Mouse (Mus musculus) midbrain, embryonic 11.5 days (tissue): ENCODE results near the gene Myb. TPM values are rescaled to one million over a fixed set of nuclear protein-coding genes. Genes with fewer than 3 reads are reported as not detected.
A peak's percentile ranks its signal among the peaks of the same experiment; 100 is the strongest.
"Not testable (repeated sequence)": the region's sequence is repeated elsewhere in the genome, so short reads cannot be mapped to it uniquely, and the experiment has no call there.

Experiments
- ATAC-seq: fragments of 200-750 bp; cut with Nextera tagmentation; 2 replicates; pipeline ENCODE4 v1.8.0; 2017; ENCODE audit warnings: moderate TSS enrichment, moderate library complexity; ENCODE audit not compliant: low FRiP score
- DNase-seq: peaks from one replicate; pipeline ENCODE4 v3.0.0; 2015; ENCODE audit warnings: low spot score; ENCODE audit errors: missing footprints
- H3K27ac ChIP-seq: fragments of 300-500 bp; sonication (generic); 2 replicates; pipeline ENCODE4 v1.5.1; 2014; ENCODE audit warnings: low read depth, low read length
- H3K27me3 ChIP-seq: fragments of 300-500 bp; sonication (generic); 2 replicates; pipeline ENCODE4 v1.6.1; 2014; ENCODE audit warnings: mild to moderate bottlenecking, low read length, moderate library complexity, mixed read lengths; ENCODE audit not compliant: control insufficient read depth, insufficient read depth
- H3K36me3 ChIP-seq: fragments of 300-500 bp; sonication (generic); 2 replicates; pipeline ENCODE4 v1.6.1; 2014; ENCODE audit warnings: mild to moderate bottlenecking, low read length, moderate library complexity, mixed read lengths; ENCODE audit not compliant: control insufficient read depth, insufficient read depth
- H3K4me1 ChIP-seq: fragments of 300-500 bp; sonication (generic); 2 replicates; pipeline ENCODE4 v1.6.1; 2014; ENCODE audit warnings: low read length; ENCODE audit not compliant: control insufficient read depth, insufficient read depth
- H3K4me2 ChIP-seq: fragments of 300-500 bp; sonication (generic); 2 replicates; pipeline ENCODE4 v1.6.1; 2014; ENCODE audit warnings: mild to moderate bottlenecking, moderate library complexity
- H3K4me3 ChIP-seq: fragments of 300-500 bp; sonication (generic); 2 replicates; pipeline ENCODE4 v1.5.1; 2014; ENCODE audit warnings: low read depth, low read length
- H3K9ac ChIP-seq: fragments of 300-500 bp; sonication (generic); 2 replicates; pipeline ENCODE4 v1.6.1; 2014; ENCODE audit warnings: low read length
- H3K9me3 ChIP-seq: fragments of 300-500 bp; sonication (generic); 2 replicates; pipeline ENCODE4 v1.6.1; 2016; ENCODE audit warnings: low read length; ENCODE audit not compliant: control insufficient read depth
- WGBS: fragments of 180-500 bp; shearing (Covaris S2); extraction: QIAGEN DNeasy Blood & Tissue Kit; methylation state at CpG from one replicate; pipeline ENCODE4 v1.1.7; 2014; 5-methylcytosine and 5-hydroxymethylcytosine counted together
- polyA plus RNA-seq: library from polyadenylated mRNA; unstranded; fragments of >200 nt; fragmentation: Nextera tagmentation; extraction: Ambion mirVana; gene quantifications from 2 replicates; pipeline ENCODE4 v1.2.1, GENCODE M21; 2014

Gene Myb
- polyA plus RNA-seq, 1 experiment from 2014 or later: 8.5 TPM

- Histone ChIP-seq H3K4me1 (no peaks in the 10 kb centered on the region), H3K4me2 (no peak overlapping the region), H3K27ac (no peak overlapping the region), H3K4me3 (no peak overlapping the region), H3K9ac (no peak overlapping the region), H3K36me3 (0 out of 2 replicates have a peak, but pooled peaks cover 2% of the 10 kb centered on the region), H3K27me3 (no peaks in the 10 kb centered on the region; the same call in 1 of the 2 replicates), H3K9me3 (no peaks in the 10 kb centered on the region)
- no peak for ATAC-seq
- DNase-seq: no peak
- 96% methylated on average over 5 of the region's 5 CpGs for WGBS
Observed at GRCm38 (mm10) chr10:21152812-21153211, 8.0 kb downstream of the Myb start.

- 0 out of 2 replicates have a peak, but pooled peaks cover 2% of the 10 kb centered on the region for H3K36me3 ChIP-seq
- DNase-seq: no peak
Observed at GRCm38 (mm10) chr10:21151320-21151719, 9.5 kb downstream of the Myb start.

GRCm38 (mm10) chr10:21149945-21150344 is 10.8 kb downstream of the Myb start:
- H3K27me3 ChIP-seq, H3K36me3 ChIP-seq, ATAC-seq, H3K4me3 ChIP-seq, H3K27ac ChIP-seq, H3K4me2 ChIP-seq, H3K9me3 ChIP-seq, DNase-seq, H3K4me1 ChIP-seq, H3K9ac ChIP-seq: not testable (repeated sequence)
- 93% methylated on average over 6 of the region's 6 CpGs for WGBS

More at GRCm38 (mm10) chr10:21151320-21151719, 9.5 kb downstream of the Myb start:
- no peaks in the 10 kb centered on the region for H3K4me1 ChIP-seq
- no peak overlapping the region for H3K4me3 ChIP-seq
- H3K4me2 ChIP-seq: no peak overlapping the region
- no peak overlapping the region for H3K27ac ChIP-seq
- no peak for ATAC-seq
- H3K9me3 ChIP-seq: no peaks in the 10 kb centered on the region
- no peaks in the 10 kb centered on the region for H3K27me3 ChIP-seq
- H3K9ac ChIP-seq: no peak overlapping the region

GRCm38 (mm10) chr10:21146719-21147118 is 14.1 kb downstream of the Myb start:
- H3K27me3 ChIP-seq: no peaks in the 10 kb centered on the region
- no peak overlapping the region for H3K9ac ChIP-seq
- H3K27ac ChIP-seq: no peak overlapping the region
- ATAC-seq: no peak
- no peak overlapping the region for H3K4me2 ChIP-seq
- no peaks in the 10 kb centered on the region for H3K36me3 ChIP-seq
- 91% methylated on average over 1 of the region's 1 CpGs for WGBS
- no peak for DNase-seq
- no peak overlapping the region for H3K4me3 ChIP-seq
- peaks cover 3% of the 10 kb centered on the region; the same call in 1 of the 2 replicates for H3K4me1 ChIP-seq
- H3K9me3 ChIP-seq: no peaks in the 10 kb centered on the region

- H3K9ac ChIP-seq: no peak overlapping the region
- H3K27me3 ChIP-seq: no peaks in the 10 kb centered on the region
- no peak overlapping the region for H3K4me3 ChIP-seq
- no peaks in the 10 kb centered on the region for H3K36me3 ChIP-seq
- no peak overlapping the region for H3K27ac ChIP-seq
- no peak for ATAC-seq
- peaks cover 3% of the 10 kb centered on the region; the same call in 1 of the 2 replicates for H3K4me1 ChIP-seq
- H3K4me2 ChIP-seq: no peak overlapping the region
- DNase-seq: no peak
- H3K9me3 ChIP-seq: no peaks in the 10 kb centered on the region
- WGBS: 85% methylated on average over 2 of the region's 2 CpGs
Observed at GRCm38 (mm10) chr10:21146263-21146662, 14.5 kb downstream of the Myb start.

- WGBS: 21% methylated on average over 27 of the region's 27 CpGs
Observed at GRCm38 (mm10) chr10:21144627-21145504, 15.9 kb downstream of the Myb start.

GRCm38 (mm10) chr10:21135297-21135696 is 25.5 kb downstream of the Myb start:
- Histone ChIP-seq H3K27me3 (no peaks in the 10 kb centered on the region), H3K4me1 (no peaks in the 10 kb centered on the region), H3K4me2 (no peak overlapping the region), H3K9me3 (no peaks in the 10 kb centered on the region), H3K4me3 (no peak overlapping the region), H3K27ac (no peak overlapping the region), H3K36me3 (peaks cover 6% of the 10 kb centered on the region; the same call in 1 of the 2 replicates), H3K9ac (no peak overlapping the region)
- no peak for ATAC-seq
- WGBS: 93% methylated on average over 8 of the region's 8 CpGs
- no peak for DNase-seq

More at GRCm38 (mm10) chr10:21144627-21145504, 15.9 kb downstream of the Myb start:
- H3K9ac ChIP-seq: no peak overlapping the region
- ATAC-seq: peak; percentile 95
- H3K4me1 ChIP-seq: peaks cover 3% of the 10 kb centered on the region; the same call in 1 of the 2 replicates
- H3K4me3 ChIP-seq: peak overlapping the region; percentile 17
- DNase-seq: peak; percentile 92
- H3K27me3 ChIP-seq: no peaks in the 10 kb centered on the region
- peak overlapping the region; percentile 30 for H3K4me2 ChIP-seq
- no peaks in the 10 kb centered on the region for H3K36me3 ChIP-seq
- H3K9me3 ChIP-seq: no peaks in the 10 kb centered on the region
- no peak overlapping the region for H3K27ac ChIP-seq

GRCm38 (mm10) chr10:21130901-21131493 is 29.8 kb downstream of the Myb start:
- Histone ChIP-seq H3K4me1 (no peaks in the 10 kb centered on the region), H3K4me3 (no peak overlapping the region), H3K27me3 (no peaks in the 10 kb centered on the region), H3K36me3 (no peaks in the 10 kb centered on the region), H3K4me2 (no peak overlapping the region), H3K9ac (no peak overlapping the region), H3K27ac (no peak overlapping the region), H3K9me3 (no peaks in the 10 kb centered on the region)
- 57% methylated on average over 9 of the region's 9 CpGs for WGBS
- ATAC-seq: no peak
- DNase-seq: no peak

- Histone ChIP-seq H3K36me3 (no peaks in the 10 kb centered on the region), H3K9me3 (no peaks in the 10 kb centered on the region), H3K9ac (no peak overlapping the region), H3K27me3 (no peaks in the 10 kb centered on the region), H3K4me2 (no peak overlapping the region), H3K4me1 (no peaks in the 10 kb centered on the region), H3K27ac (no peak overlapping the region), H3K4me3 (no peak overlapping the region)
- no peak for ATAC-seq
- DNase-seq: no peak
- 83% methylated on average over 5 of the region's 5 CpGs for WGBS
Observed at GRCm38 (mm10) chr10:21128086-21128611, 32.6 kb downstream of the Myb start.
